Mouse (Mus musculus) limb, embryonic 14.5 days (tissue): ENCODE data around the gene Wipf3. TPM values are rescaled to one million over a fixed set of nuclear protein-coding genes. Genes with fewer than 3 reads are reported as not detected.
A peak's percentile ranks its signal among the peaks of the same experiment; 100 is the strongest.

Experiments
- ATAC-seq: fragments of 200-750 bp; cut with Nextera tagmentation; 2 replicates; pipeline ENCODE4 v1.8.0; 2017; ENCODE audit warnings: low read depth, moderate number of reproducible peaks, moderate TSS enrichment; ENCODE audit not compliant: low FRiP score
- DNase-seq: peaks from one replicate; pipeline ENCODE4 v3.0.0-alpha.2; 2015; ENCODE audit warnings: low spot score
- H3K27ac ChIP-seq: fragments of 300-500 bp; sonication (generic); replicated peaks from 2 replicates; pipeline ENCODE4 v1.5.1; 2014; ENCODE audit warnings: low read depth, mild to moderate bottlenecking, low read length, moderate library complexity, mixed read lengths
- H3K27me3 ChIP-seq: fragments of 300-500 bp; sonication (generic); 2 replicates; pipeline ENCODE4 v1.6.1; 2014; ENCODE audit warnings: low read length, mixed read lengths; ENCODE audit not compliant: control insufficient read depth, insufficient read depth
- H3K36me3 ChIP-seq: fragments of 300-500 bp; sonication (generic); 2 replicates; pipeline ENCODE4 v1.6.1; 2014; ENCODE audit warnings: mild to moderate bottlenecking, low read length, moderate library complexity, mixed read lengths; ENCODE audit not compliant: control insufficient read depth, insufficient read depth
- H3K4me1 ChIP-seq: fragments of 300-500 bp; sonication (generic); 2 replicates; pipeline ENCODE4 v1.6.1; 2014; ENCODE audit warnings: antibody characterized with exemption, low read length, mixed read lengths; ENCODE audit not compliant: control insufficient read depth, insufficient read depth
- H3K4me2 ChIP-seq: fragments of 300-500 bp; sonication (generic); replicated peaks from 2 replicates; pipeline ENCODE4 v1.6.1; 2014; ENCODE audit warnings: low read depth, mild to moderate bottlenecking, low read length, moderate library complexity; ENCODE audit not compliant: severe bottlenecking
- H3K4me3 ChIP-seq: fragments of 300-500 bp; sonication (generic); replicated peaks from 2 replicates; pipeline ENCODE4 v1.5.1; 2014; ENCODE audit warnings: low read length
- H3K9ac ChIP-seq: fragments of 300-500 bp; sonication (generic); 2 replicates; pipeline ENCODE4 v1.6.1; 2014; ENCODE audit warnings: mild to moderate bottlenecking, low read depth, low read length, moderate library complexity; ENCODE audit not compliant: severe bottlenecking
- H3K9me3 ChIP-seq: fragments of 300-500 bp; sonication (generic); 2 replicates; pipeline ENCODE4 v1.6.1; 2016; ENCODE audit warnings: low read length; ENCODE audit not compliant: control insufficient read depth
- POLR2A ChIP-seq: fragments of 200-500 bp; IDR thresholded peaks from 2 replicates; pipeline ENCODE4 v1.8.0; 2012; ENCODE audit warnings: inconsistent platforms, mild to moderate bottlenecking, moderate library complexity, borderline replicate concordance; ENCODE audit not compliant: insufficient read depth, insufficient read length; ENCODE audit errors: extremely low read depth
- WGBS: fragments of 180-500 bp; shearing (Covaris S2); extraction: QIAGEN DNeasy Blood & Tissue Kit; methylation state at CpG from one replicate; pipeline ENCODE4 v1.1.7; 2014; 5-methylcytosine and 5-hydroxymethylcytosine counted together
- polyA plus RNA-seq, 2 experiments: library from polyadenylated mRNA; depleted of rRNA in 1 of 2; stranded (reverse) in 1 of 2; unstranded in 1 of 2; fragments of >200 nt; fragmentation: Nextera tagmentation in 1 of 2; extraction: Ambion mirVana in 1 of 2; gene quantifications; 2 replicates each; pipeline versions ENCODE4 v1.2.1 to v1.2.3; 2012 to 2014

The Wipf3 gene
- polyA plus RNA-seq, 2 experiments: 1.8 to 5.6 TPM

- 76% methylated on average over 11 of the region's 11 CpGs for WGBS
- Histone ChIP-seq H3K27ac (no peak overlapping the region), H3K4me2 (no peak overlapping the region), H3K9ac (no peak overlapping the region), H3K4me1 (peaks cover 10% of the 10 kb centered on the region), H3K4me3 (no peak overlapping the region), H3K9me3 (no peaks in the 10 kb centered on the region), H3K36me3 (no peaks in the 10 kb centered on the region), H3K27me3 (no peaks in the 10 kb centered on the region)
- ATAC-seq (no peak), DNase-seq (no peak)
- no peak for TF ChIP-seq POLR2A
These were observed 76.9 kb downstream of the Wipf3 start for GRCm38 (mm10) chr6:54506318-54506717.

GRCm38 (mm10) chr6:54507002-54507401, 77.6 kb downstream of the Wipf3 start:
- H3K27me3 ChIP-seq: no peaks in the 10 kb centered on the region
- no peak overlapping the region for H3K4me3 ChIP-seq
- no peaks in the 10 kb centered on the region for H3K36me3 ChIP-seq
- ATAC-seq (no peak), DNase-seq (peak; percentile 69)
- H3K27ac ChIP-seq: no peak overlapping the region
- no peak overlapping the region for H3K4me2 ChIP-seq
- H3K9me3 ChIP-seq: no peaks in the 10 kb centered on the region
- H3K9ac ChIP-seq: no peak overlapping the region
- no peak for TF ChIP-seq POLR2A
- H3K4me1 ChIP-seq: peaks cover 10% of the 10 kb centered on the region
- 50% methylated on average over 8 of the region's 8 CpGs for WGBS

GRCm38 (mm10) chr6:54507808-54508207, 78.4 kb downstream of the Wipf3 start:
- H3K9me3 ChIP-seq: no peaks in the 10 kb centered on the region
- WGBS: 62% methylated on average over 5 of the region's 5 CpGs
- H3K4me3 ChIP-seq: no peak overlapping the region
- H3K27ac ChIP-seq: peak overlapping the region; percentile 15; the same call in 1 of the 2 replicates
- peaks cover 10% of the 10 kb centered on the region for H3K4me1 ChIP-seq
- TF ChIP-seq POLR2A: no peak
- H3K27me3 ChIP-seq: no peaks in the 10 kb centered on the region
- DNase-seq (no peak), ATAC-seq (no peak)
- H3K9ac ChIP-seq: no peak overlapping the region
- no peaks in the 10 kb centered on the region for H3K36me3 ChIP-seq
- no peak overlapping the region for H3K4me2 ChIP-seq

DNA sequence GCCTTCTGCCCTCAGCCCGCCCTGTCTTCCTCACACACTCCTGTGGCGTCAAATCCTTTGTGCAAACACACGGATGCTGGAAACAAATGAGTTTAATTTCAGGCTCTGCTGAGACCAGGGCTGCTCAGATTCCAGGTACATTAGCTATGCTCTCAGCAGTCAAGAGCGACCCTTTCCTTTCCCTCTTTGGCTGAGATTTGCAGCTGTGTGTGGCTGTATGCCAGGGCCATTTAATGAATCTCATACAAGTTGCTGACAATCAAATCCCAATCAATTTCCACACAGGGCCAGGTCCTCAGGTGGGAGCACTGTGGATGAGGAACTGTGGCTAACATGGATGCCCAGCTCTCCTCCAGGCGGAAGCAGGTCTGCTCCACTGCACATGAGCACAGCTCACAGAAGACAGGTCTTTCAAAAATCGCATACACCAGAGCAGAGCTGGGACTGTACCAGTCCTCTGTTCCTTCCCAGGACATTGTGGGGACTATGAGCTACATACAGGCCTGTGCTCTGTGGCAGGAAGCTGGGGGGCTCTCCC, 78.9 kb downstream of the Wipf3 start:
- ATAC-seq (peak; percentile 26; the same call in 1 of the 2 replicates), DNase-seq (no peak)
- H3K9me3 ChIP-seq: no peaks in the 10 kb centered on the region
- H3K36me3 ChIP-seq: no peaks in the 10 kb centered on the region
- no peak overlapping the region for H3K4me3 ChIP-seq
- H3K27me3 ChIP-seq: no peaks in the 10 kb centered on the region
- no peak overlapping the region for H3K9ac ChIP-seq
- peaks cover 10% of the 10 kb centered on the region for H3K4me1 ChIP-seq
- no peak overlapping the region for H3K4me2 ChIP-seq
- H3K27ac ChIP-seq: peak overlapping the region; percentile 22; the same call in 1 of the 2 replicates
- WGBS: 38% methylated on average over 6 of the region's 6 CpGs
- TF ChIP-seq POLR2A: no peak

- Histone ChIP-seq H3K27me3 (no peaks in the 10 kb centered on the region), H3K4me3 (no peak overlapping the region), H3K9me3 (no peaks in the 10 kb centered on the region), H3K9ac (no peak overlapping the region), H3K36me3 (no peaks in the 10 kb centered on the region), H3K4me2 (no peak overlapping the region), H3K4me1 (peaks cover 10% of the 10 kb centered on the region), H3K27ac (no peak overlapping the region)
- ATAC-seq (no peak), DNase-seq (no peak)
- TF ChIP-seq POLR2A: no peak
- 84% methylated on average over 13 of the region's 13 CpGs for WGBS
These were observed 79.9 kb downstream of the Wipf3 start for GRCm38 (mm10) chr6:54509264-54509663.
